Mouse (Mus musculus): Measurements from ENCODE around the gene Ttll10. TPM values are rescaled to one million over a fixed set of nuclear protein-coding genes. Genes with fewer than 3 reads are reported as not detected.
A peak's percentile ranks its signal among the peaks of the same experiment; 100 is the strongest.

Gene Ttll10
- polyA plus RNA-seq, 2 experiments, result 2.6 to 4.2 TPM

- ATAC-seq (ENCODE audit: low FRiP score, low read depth) (peak; percentile 63; the same call in 1 of the 2 replicates), DNase-seq (ENCODE audit: low spot score) (peak; percentile 19)
- Histone ChIP-seq H3K27ac (replicated peaks; ENCODE audit: low read depth, low read length) (no peak overlapping the region), H3K9ac (ENCODE audit: low read depth, low read length, severe bottlenecking) (peak overlapping the region; percentile 50), H3K36me3 (ENCODE audit: control insufficient read depth, insufficient read depth, low read length) (no peaks in the 10 kb centered on the region), H3K4me2 (replicated peaks; ENCODE audit: low read depth, low read length, severe bottlenecking) (peak overlapping the region; percentile 89), H3K4me3 (replicated peaks; ENCODE audit: low read length) (peak overlapping the region; percentile 41), H3K27me3 (ENCODE audit: control insufficient read depth, insufficient read depth, low read length) (peaks cover 10% of the 10 kb centered on the region), H3K9me3 (ENCODE audit: control insufficient read depth, low read length) (no peaks in the 10 kb centered on the region), H3K4me1 (ENCODE audit: control insufficient read depth, insufficient read depth, low read length) (peaks cover 23% of the 10 kb centered on the region)
- WGBS, result 1% methylated on average over 58 of the region's 58 CpGs
- no peak for TF ChIP-seq POLR2A (IDR thresholded peaks at IDR 0.05; ENCODE audit: borderline replicate concordance, extremely low read depth, insufficient read depth, insufficient read length)
Measured at GRCm38 (mm10) chr4:156077499-156078301, 18.5 kb upstream of the Ttll10 start.

- Histone ChIP-seq H3K4me3 (replicated peaks; ENCODE audit: low read length) (peak overlapping the region; percentile 41), H3K4me1 (ENCODE audit: control insufficient read depth, insufficient read depth, low read length) (peaks cover 18% of the 10 kb centered on the region), H3K27me3 (ENCODE audit: control insufficient read depth, insufficient read depth, low read length) (peaks cover 10% of the 10 kb centered on the region), H3K27ac (replicated peaks; ENCODE audit: low read depth, low read length) (no peak overlapping the region), H3K36me3 (ENCODE audit: control insufficient read depth, insufficient read depth, low read length) (no peaks in the 10 kb centered on the region), H3K4me2 (replicated peaks; ENCODE audit: low read depth, low read length, severe bottlenecking) (peak overlapping the region; percentile 89), H3K9ac (ENCODE audit: low read depth, low read length, severe bottlenecking) (peak overlapping the region; percentile 50; the same call in 1 of the 2 replicates), H3K9me3 (ENCODE audit: control insufficient read depth, low read length) (no peaks in the 10 kb centered on the region)
- DNase-seq (ENCODE audit: low spot score) (no peak), ATAC-seq (ENCODE audit: low FRiP score, low read depth) (no peak)
- WGBS, result 14% methylated on average over 8 of the region's 8 CpGs
- TF ChIP-seq POLR2A (IDR thresholded peaks at IDR 0.05; ENCODE audit: borderline replicate concordance, extremely low read depth, insufficient read depth, insufficient read length), result no peak
Measured at GRCm38 (mm10) chr4:156076911-156077382, 17.7 kb upstream of the Ttll10 start.

DNA sequence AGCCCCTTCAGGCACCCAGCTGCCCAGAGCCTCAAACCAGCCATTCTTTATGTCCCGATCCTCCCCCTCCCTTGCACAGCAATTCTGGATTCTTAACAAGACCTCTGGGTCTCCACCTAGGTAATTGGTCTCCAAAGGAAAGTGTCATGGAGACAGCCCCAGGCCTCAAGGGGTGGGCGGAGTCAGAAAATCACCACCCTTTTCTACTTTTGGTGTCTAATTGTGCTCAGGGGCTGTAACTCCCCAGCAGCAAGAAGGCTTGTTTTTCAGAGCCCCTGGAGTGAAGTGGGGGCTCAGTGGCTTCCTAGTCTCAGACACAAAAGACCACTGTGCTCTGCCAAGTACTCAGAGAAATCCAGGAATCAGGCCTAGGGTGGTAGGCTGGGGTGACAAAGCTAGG is 11.5 kb upstream of the Ttll10 start:
- H3K4me1 ChIP-seq (ENCODE audit: control insufficient read depth, insufficient read depth, low read length), result peaks cover 3% of the 10 kb centered on the region; the same call in 1 of the 2 replicates
- no peaks in the 10 kb centered on the region for H3K27me3 ChIP-seq (ENCODE audit: control insufficient read depth, insufficient read depth, low read length)
- no peaks in the 10 kb centered on the region for H3K9me3 ChIP-seq (ENCODE audit: control insufficient read depth, low read length)
- no peak overlapping the region for H3K9ac ChIP-seq (ENCODE audit: low read depth, low read length, severe bottlenecking)
- no peak for TF ChIP-seq POLR2A (IDR thresholded peaks at IDR 0.05; ENCODE audit: borderline replicate concordance, extremely low read depth, insufficient read depth, insufficient read length)
- H3K27ac ChIP-seq (replicated peaks; ENCODE audit: low read depth, low read length), result no peak overlapping the region; the same call in 1 of the 2 replicates
- H3K36me3 ChIP-seq (ENCODE audit: control insufficient read depth, insufficient read depth, low read length), result no peaks in the 10 kb centered on the region
- no peak overlapping the region for H3K4me3 ChIP-seq (replicated peaks; ENCODE audit: low read length)
- no peak overlapping the region for H3K4me2 ChIP-seq (replicated peaks; ENCODE audit: low read depth, low read length, severe bottlenecking)
- ATAC-seq (ENCODE audit: low FRiP score, low read depth), result no peak
- no peak for DNase-seq (ENCODE audit: low spot score)
- 40% methylated on average over 2 of the region's 2 CpGs for WGBS

- no peak for DNase-seq (ENCODE audit: low spot score)
- ATAC-seq (ENCODE audit: low FRiP score, low read depth), result no peak
Measured at GRCm38 (mm10) chr4:156070276-156070675, 11.1 kb upstream of the Ttll10 start.

DNA sequence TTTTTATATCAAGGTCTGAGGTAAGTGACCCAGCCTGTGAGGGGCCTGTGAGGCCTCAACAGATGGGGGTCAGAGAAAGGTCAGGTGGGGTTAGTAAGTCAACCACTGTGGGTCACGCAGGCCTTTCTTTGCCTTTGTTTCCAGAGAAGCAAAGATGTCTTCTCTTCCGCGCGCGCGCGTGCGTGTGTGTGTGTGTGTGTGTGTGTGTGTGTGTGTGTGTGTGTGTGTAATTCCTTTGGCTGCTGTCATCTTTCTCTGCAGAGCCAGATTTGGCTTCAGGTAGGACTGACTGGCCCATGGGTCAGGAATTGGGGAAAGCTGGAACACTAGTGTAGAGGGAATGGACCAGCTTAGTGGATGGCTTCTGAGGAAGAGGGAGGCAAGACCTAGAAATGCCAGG is 10.5 kb upstream of the Ttll10 start:
- DNase-seq (ENCODE audit: low spot score) (no peak), ATAC-seq (ENCODE audit: low FRiP score, low read depth) (no peak)
- H3K4me3 ChIP-seq (replicated peaks; ENCODE audit: low read length), result no peak overlapping the region
- H3K9ac ChIP-seq (ENCODE audit: low read depth, low read length, severe bottlenecking), result no peak overlapping the region
- 92% methylated on average over 8 of the region's 8 CpGs for WGBS
- H3K27ac ChIP-seq (replicated peaks; ENCODE audit: low read depth, low read length), result no peak overlapping the region
- no peaks in the 10 kb centered on the region for H3K9me3 ChIP-seq (ENCODE audit: control insufficient read depth, low read length)
- no peak for TF ChIP-seq POLR2A (IDR thresholded peaks at IDR 0.05; ENCODE audit: borderline replicate concordance, extremely low read depth, insufficient read depth, insufficient read length)
- H3K4me1 ChIP-seq (ENCODE audit: control insufficient read depth, insufficient read depth, low read length), result peaks cover 3% of the 10 kb centered on the region; the same call in 1 of the 2 replicates
- H3K36me3 ChIP-seq (ENCODE audit: control insufficient read depth, insufficient read depth, low read length), result no peaks in the 10 kb centered on the region
- no peak overlapping the region for H3K4me2 ChIP-seq (replicated peaks; ENCODE audit: low read depth, low read length, severe bottlenecking)
- no peaks in the 10 kb centered on the region for H3K27me3 ChIP-seq (ENCODE audit: control insufficient read depth, insufficient read depth, low read length)

More at GRCm38 (mm10) chr4:156070276-156070675, 11.1 kb upstream of the Ttll10 start:
- Histone ChIP-seq H3K4me3 (replicated peaks; ENCODE audit: low read length) (no peak overlapping the region), H3K9ac (ENCODE audit: low read depth, low read length, severe bottlenecking) (no peak overlapping the region), H3K4me2 (replicated peaks; ENCODE audit: low read depth, low read length, severe bottlenecking) (no peak overlapping the region), H3K4me1 (ENCODE audit: control insufficient read depth, insufficient read depth, low read length) (peaks cover 3% of the 10 kb centered on the region; the same call in 1 of the 2 replicates), H3K27ac (replicated peaks; ENCODE audit: low read depth, low read length) (no peak overlapping the region; the same call in 1 of the 2 replicates), H3K27me3 (ENCODE audit: control insufficient read depth, insufficient read depth, low read length) (no peaks in the 10 kb centered on the region), H3K36me3 (ENCODE audit: control insufficient read depth, insufficient read depth, low read length) (no peaks in the 10 kb centered on the region), H3K9me3 (ENCODE audit: control insufficient read depth, low read length) (no peaks in the 10 kb centered on the region)
- no peak for TF ChIP-seq POLR2A (IDR thresholded peaks at IDR 0.05; ENCODE audit: borderline replicate concordance, extremely low read depth, insufficient read depth, insufficient read length)
- 55% methylated on average over 6 of the region's 6 CpGs for WGBS
